Mouse (Mus musculus) left cerebral cortex, postnatal 4 days (tissue): ENCODE data around the gene Grik2. TPM values are rescaled to one million over a fixed set of nuclear protein-coding genes. Genes with fewer than 3 reads are reported as not detected.
"Not testable (repeated sequence)": the region's sequence is repeated elsewhere in the genome, so short reads cannot be mapped to it uniquely, and the experiment has no call there.

ENCODE experiments used
- DNase-seq: peaks from one replicate; pipeline ENCODE4 v3.0.0-alpha.2; 2022
- intact Hi-C: fragments of 180-260 bp; cut with DNase I; formaldehyde crosslinking; loops from one replicate; pipeline ENCODE4 v1.15.1; 2025
- total RNA-seq, 2 experiments: library from RNA; stranded (reverse); gene quantifications; 2 replicates each; pipeline ENCODE4 v1.2.3; 2021

The Grik2 gene
- total RNA-seq, 2 experiments from 2014 or later: 119 to 122 TPM

- intact Hi-C loops: no loop called here
- no peak for DNase-seq
Measured at GRCm38 (mm10) chr10:49709748-49710147, 78.8 kb downstream of the Grik2 start.

GRCm38 (mm10) chr10:49704446-49704845 lies 84.1 kb downstream of the Grik2 start:
- DNase-seq: peak; percentile 18
- intact Hi-C loops: no loop called here

- intact Hi-C loops: no loop called here
- DNase-seq: no peak
Measured at GRCm38 (mm10) chr10:49652320-49652719, 136.2 kb downstream of the Grik2 start.

GRCm38 (mm10) chr10:49647116-49647515 lies 141.4 kb downstream of the Grik2 start:
- no peak for DNase-seq
- intact Hi-C loops: no loop called here

GRCm38 (mm10) chr10:49639901-49640300 lies 148.7 kb downstream of the Grik2 start:
- peak; percentile 73 for DNase-seq
- intact Hi-C loops: no loop called here

GRCm38 (mm10) chr10:49623951-49624350 lies 164.6 kb downstream of the Grik2 start:
- no peak for DNase-seq
- intact Hi-C loops: no loop called here

GRCm38 (mm10) chr10:49597652-49598051 lies 190.9 kb downstream of the Grik2 start:
- intact Hi-C loops: no loop called here
- no peak for DNase-seq

GRCm38 (mm10) chr10:49573514-49573913 lies 215.1 kb downstream of the Grik2 start:
- DNase-seq: no peak
- intact Hi-C loops: no loop called here

- DNase-seq: no peak
- intact Hi-C loops: no loop called here
Measured at GRCm38 (mm10) chr10:49559872-49560407, 228.6 kb downstream of the Grik2 start.

- peak; percentile 9 for DNase-seq
- intact Hi-C loops: no loop called here
Measured at GRCm38 (mm10) chr10:49542249-49542648, 246.3 kb downstream of the Grik2 start.

GRCm38 (mm10) chr10:49519752-49520151 lies 268.8 kb downstream of the Grik2 start:
- DNase-seq: no peak
- intact Hi-C loops: no loop called here

GRCm38 (mm10) chr10:49500628-49501027 lies 287.9 kb downstream of the Grik2 start:
- DNase-seq: no peak
- intact Hi-C loops: no loop called here

- no peak for DNase-seq
- intact Hi-C loops: no loop called here
Measured at GRCm38 (mm10) chr10:49497302-49497701, 291.3 kb downstream of the Grik2 start.

- intact Hi-C loops: no loop called here
- DNase-seq: peak; percentile 4
Measured at GRCm38 (mm10) chr10:49481439-49481838, 307.1 kb downstream of the Grik2 start.

GRCm38 (mm10) chr10:49480085-49480749 lies 308.3 kb downstream of the Grik2 start:
- no peak for DNase-seq
- intact Hi-C loops: no loop called here

GRCm38 (mm10) chr10:49473613-49474012 lies 315.0 kb downstream of the Grik2 start:
- intact Hi-C loops: no loop called here
- DNase-seq: no peak

- no peak for DNase-seq
Measured at GRCm38 (mm10) chr10:49456791-49457190, 331.8 kb downstream of the Grik2 start.

GRCm38 (mm10) chr10:49453535-49453934 lies 335.0 kb downstream of the Grik2 start:
- DNase-seq: no peak
- intact Hi-C loops: no loop called here

More at GRCm38 (mm10) chr10:49456791-49457190, 331.8 kb downstream of the Grik2 start:
- intact Hi-C loops: no loop called here

GRCm38 (mm10) chr10:49441369-49441768 lies 347.2 kb downstream of the Grik2 start:
- intact Hi-C loops: no loop called here
- DNase-seq: no peak

- intact Hi-C loops: no loop called here
Measured at GRCm38 (mm10) chr10:49437057-49437456, 351.5 kb downstream of the Grik2 start.

GRCm38 (mm10) chr10:49436301-49436700 lies 352.3 kb downstream of the Grik2 start:
- intact Hi-C loops: no loop called here
- no peak for DNase-seq

More at GRCm38 (mm10) chr10:49437057-49437456, 351.5 kb downstream of the Grik2 start:
- no peak for DNase-seq

GRCm38 (mm10) chr10:49432825-49433224 lies 355.7 kb downstream of the Grik2 start:
- DNase-seq: no peak
- intact Hi-C loops: no loop called here

GRCm38 (mm10) chr10:49417206-49417605 lies 371.4 kb downstream of the Grik2 start:
- DNase-seq, intact Hi-C loops: not testable (repeated sequence)
